Mouse (Mus musculus) adrenal gland, postnatal 10 days (tissue): ENCODE results near the gene Bhlha15. TPM values are rescaled to one million over a fixed set of nuclear protein-coding genes. Genes with fewer than 3 reads are reported as not detected.

Source experiments
- DNase-seq: peaks from one replicate; pipeline ENCODE4 v3.0.0; 2021; ENCODE audit warnings: mixed read lengths
- total RNA-seq, 2 experiments: library from RNA; stranded (reverse); gene quantifications; 2 replicates each; pipeline ENCODE4 v1.2.3; 2021

Gene Bhlha15
- total RNA-seq, 2 experiments from 2014 or later = 0.66 to 0.97 TPM

- no peak for DNase-seq
These were observed 940 bp downstream of the Bhlha15 start for GRCm38 (mm10) chr5:144191026-144191425.

GRCm38 (mm10) chr5:144192673-144193072, 2.6 kb downstream of the Bhlha15 start:
- DNase-seq = no peak

- DNase-seq = no peak
These were observed 4.3 kb downstream of the Bhlha15 start for GRCm38 (mm10) chr5:144194416-144194815.

- DNase-seq = no peak
These were observed 5.5 kb downstream of the Bhlha15 start for GRCm38 (mm10) chr5:144195567-144195966.

GRCm38 (mm10) chr5:144200616-144201015, 10.5 kb downstream of the Bhlha15 start:
- no peak for DNase-seq

- DNase-seq = no peak
These were observed 12.3 kb downstream of the Bhlha15 start for GRCm38 (mm10) chr5:144202430-144202829.

GRCm38 (mm10) chr5:144203398-144203959, 13.4 kb downstream of the Bhlha15 start:
- DNase-seq = no peak

GRCm38 (mm10) chr5:144204303-144204702, 14.2 kb downstream of the Bhlha15 start:
- no peak for DNase-seq

GRCm38 (mm10) chr5:144204911-144205310, 14.8 kb downstream of the Bhlha15 start:
- DNase-seq = no peak

GRCm38 (mm10) chr5:144206069-144206468, 16.0 kb downstream of the Bhlha15 start:
- no peak for DNase-seq

GRCm38 (mm10) chr5:144207478-144207877, 17.4 kb downstream of the Bhlha15 start:
- DNase-seq = peak; percentile 65

- peak; percentile 81 for DNase-seq
These were observed 24.4 kb downstream of the Bhlha15 start for GRCm38 (mm10) chr5:144214453-144214852.

GRCm38 (mm10) chr5:144215992-144216391, 25.9 kb downstream of the Bhlha15 start:
- DNase-seq = no peak

- DNase-seq = no peak
These were observed 28.0 kb downstream of the Bhlha15 start for GRCm38 (mm10) chr5:144218061-144218460.

- peak; percentile 44 for DNase-seq
These were observed 29.2 kb downstream of the Bhlha15 start for GRCm38 (mm10) chr5:144219306-144219705.

GRCm38 (mm10) chr5:144219936-144220335, 29.9 kb downstream of the Bhlha15 start:
- no peak for DNase-seq

GRCm38 (mm10) chr5:144221305-144221704, 31.2 kb downstream of the Bhlha15 start:
- DNase-seq = peak; percentile 50

GRCm38 (mm10) chr5:144222811-144223502, 32.9 kb downstream of the Bhlha15 start:
- DNase-seq = peak; percentile 70

- DNase-seq = peak; percentile 96
These were observed 33.4 kb downstream of the Bhlha15 start, which contains the start of gene Tecpr1 for GRCm38 (mm10) chr5:144223503-144223862. TSS of gene Tecpr1 (minus strand) at chr5:144223615.

- no peak for DNase-seq
These were observed 34.1 kb downstream of the Bhlha15 start for GRCm38 (mm10) chr5:144223899-144224816.

- no peak for DNase-seq
These were observed 36.1 kb downstream of the Bhlha15 start for GRCm38 (mm10) chr5:144226220-144226619.

GRCm38 (mm10) chr5:144230216-144230615, 40.1 kb downstream of the Bhlha15 start:
- DNase-seq = no peak

- no peak for DNase-seq
These were observed 41.3 kb downstream of the Bhlha15 start for GRCm38 (mm10) chr5:144231410-144231809.
